Mouse (Mus musculus) heart, embryonic 15.5 days (tissue): ENCODE data around the gene Ccdc85c. TPM values are rescaled to one million over a fixed set of nuclear protein-coding genes. Genes with fewer than 3 reads are reported as not detected.

Experiments
- ATAC-seq: fragments of 200-750 bp; cut with Nextera tagmentation; replicated peaks from 2 replicates; pipeline ENCODE4 v1.8.0; 2017; ENCODE audit warnings: low read depth, moderate TSS enrichment; ENCODE audit not compliant: insufficient number of reproducible peaks, insufficient read depth, low FRiP score
- H3K27ac ChIP-seq: fragments of 300-500 bp; sonication (generic); 2 replicates; pipeline ENCODE4 v1.5.1; 2015; ENCODE audit warnings: mild to moderate bottlenecking, inconsistent platforms
- H3K27me3 ChIP-seq: fragments of 300-500 bp; sonication (generic); 2 replicates; pipeline ENCODE4 v1.6.1; 2015; ENCODE audit warnings: inconsistent platforms
- H3K36me3 ChIP-seq: fragments of 300-500 bp; sonication (generic); 2 replicates; pipeline ENCODE4 v1.6.1; 2015; ENCODE audit warnings: mild to moderate bottlenecking, inconsistent platforms
- H3K4me1 ChIP-seq: fragments of 300-500 bp; sonication (generic); replicated peaks from 2 replicates; pipeline ENCODE4 v1.6.1; 2015; ENCODE audit warnings: inconsistent platforms
- H3K4me2 ChIP-seq: fragments of 300-500 bp; sonication (generic); 2 replicates; pipeline ENCODE4 v1.6.1; 2015; ENCODE audit warnings: inconsistent platforms, mild to moderate bottlenecking, moderate library complexity
- H3K4me3 ChIP-seq: fragments of 300-500 bp; sonication (generic); 2 replicates; pipeline ENCODE4 v1.5.1; 2015; ENCODE audit warnings: mild to moderate bottlenecking, inconsistent platforms
- H3K9ac ChIP-seq: fragments of 300-500 bp; sonication (generic); 2 replicates; pipeline ENCODE4 v1.6.1; 2015; ENCODE audit warnings: mild to moderate bottlenecking, inconsistent platforms
- H3K9me3 ChIP-seq: fragments of 300-500 bp; sonication (generic); replicated peaks from 2 replicates; pipeline ENCODE4 v1.6.1; 2016; ENCODE audit warnings: inconsistent platforms
- WGBS: fragments of 180-500 bp; shearing (Covaris S2); methylation state at CpG from one replicate; pipeline ENCODE4 v1.1.7; 2015; ENCODE audit warnings: mixed read lengths; 5-methylcytosine and 5-hydroxymethylcytosine counted together
- polyA plus RNA-seq: library from polyadenylated mRNA; unstranded; fragments of >200 nt; fragmentation: Nextera tagmentation; extraction: Ambion mirVana; gene quantifications from 2 replicates; pipeline ENCODE4 v1.2.1, GENCODE M21; 2015

Ccdc85c gene
- polyA plus RNA-seq, 1 experiment from 2014 or later: 5.7 TPM

DNA sequence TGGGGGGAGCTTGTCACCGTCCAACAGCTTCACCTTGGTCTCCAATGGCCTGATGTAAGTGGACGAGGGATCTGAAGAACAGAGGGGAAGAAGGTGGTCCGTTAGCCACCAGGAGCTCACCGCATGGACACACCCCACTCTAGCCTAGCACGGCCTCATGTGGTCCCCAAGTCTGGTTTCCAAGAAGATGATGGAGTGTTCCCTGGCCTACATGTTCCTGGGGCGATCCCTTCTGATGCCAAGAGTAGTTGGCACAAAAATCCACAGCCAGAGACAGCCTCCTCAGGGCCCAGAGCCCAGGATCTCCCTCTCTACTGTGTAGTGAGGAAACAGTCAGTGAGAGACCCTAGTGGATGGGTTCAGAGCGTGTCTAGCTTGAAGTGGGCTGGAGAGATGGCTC, 53.5 kb downstream of the Ccdc85c start:
- no peak for ATAC-seq
- no peak overlapping the region for H3K9ac ChIP-seq
- H3K4me2 ChIP-seq: no peak overlapping the region
- no peaks in the 10 kb centered on the region for H3K9me3 ChIP-seq
- peaks cover 67% of the 10 kb centered on the region for H3K4me1 ChIP-seq
- WGBS: 88% methylated on average over 7 of the region's 7 CpGs
- no peak overlapping the region for H3K27ac ChIP-seq
- H3K4me3 ChIP-seq: no peak overlapping the region
- H3K27me3 ChIP-seq: no peaks in the 10 kb centered on the region
- H3K36me3 ChIP-seq: no peaks in the 10 kb centered on the region

DNA sequence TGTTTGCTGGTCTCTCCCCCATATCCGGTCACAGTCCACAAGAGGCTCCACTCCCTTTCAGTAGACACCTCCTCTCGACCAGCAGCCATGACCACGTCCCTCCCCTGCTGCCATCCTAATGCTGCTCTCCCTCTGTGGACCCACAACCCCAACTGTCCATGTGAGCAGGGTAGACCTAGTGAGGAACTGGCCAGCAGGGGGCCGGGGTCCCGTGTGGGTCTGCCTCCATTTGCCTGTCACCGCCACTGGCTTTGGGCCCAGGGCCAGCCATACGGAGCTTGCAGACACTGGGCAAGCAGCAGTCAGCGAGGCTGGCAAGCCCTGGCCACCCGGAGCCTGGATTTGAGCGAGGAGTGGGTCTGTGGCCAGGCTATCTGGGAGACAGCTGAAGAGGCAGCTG, 54.0 kb downstream of the Ccdc85c start:
- Histone ChIP-seq H3K27me3 (no peaks in the 10 kb centered on the region), H3K4me3 (no peak overlapping the region), H3K36me3 (no peaks in the 10 kb centered on the region), H3K4me2 (no peak overlapping the region), H3K9ac (no peak overlapping the region), H3K27ac (no peak overlapping the region), H3K4me1 (peaks cover 62% of the 10 kb centered on the region), H3K9me3 (no peaks in the 10 kb centered on the region)
- no peak for ATAC-seq
- WGBS: 41% methylated on average over 10 of the region's 10 CpGs

DNA sequence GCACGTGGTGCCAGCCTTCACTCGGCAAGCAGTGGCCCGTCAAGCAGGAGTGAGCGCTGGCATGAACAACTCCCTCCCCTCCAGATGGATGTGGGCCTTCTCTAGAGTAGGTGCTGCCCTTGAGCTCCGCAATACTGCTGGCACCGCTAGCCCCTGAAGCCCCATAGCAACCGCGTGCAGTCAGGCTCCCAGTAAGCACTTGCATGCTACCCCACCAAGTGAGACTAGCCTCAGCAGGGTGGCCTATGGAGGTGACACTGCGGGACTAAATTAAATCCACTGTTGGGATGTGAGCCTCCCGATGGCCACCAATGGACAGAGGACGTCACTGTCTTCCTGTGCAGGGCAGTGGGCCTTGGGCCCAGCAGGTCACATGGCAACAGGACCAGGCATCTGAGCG, 54.6 kb downstream of the Ccdc85c start:
- WGBS: 70% methylated on average over 12 of the region's 12 CpGs
- H3K36me3 ChIP-seq: no peaks in the 10 kb centered on the region
- H3K9me3 ChIP-seq: no peaks in the 10 kb centered on the region
- no peak overlapping the region for H3K9ac ChIP-seq
- H3K4me1 ChIP-seq: peaks cover 57% of the 10 kb centered on the region
- H3K4me3 ChIP-seq: no peak overlapping the region
- H3K27me3 ChIP-seq: no peaks in the 10 kb centered on the region
- no peak for ATAC-seq
- no peak overlapping the region for H3K27ac ChIP-seq
- no peak overlapping the region for H3K4me2 ChIP-seq

DNA sequence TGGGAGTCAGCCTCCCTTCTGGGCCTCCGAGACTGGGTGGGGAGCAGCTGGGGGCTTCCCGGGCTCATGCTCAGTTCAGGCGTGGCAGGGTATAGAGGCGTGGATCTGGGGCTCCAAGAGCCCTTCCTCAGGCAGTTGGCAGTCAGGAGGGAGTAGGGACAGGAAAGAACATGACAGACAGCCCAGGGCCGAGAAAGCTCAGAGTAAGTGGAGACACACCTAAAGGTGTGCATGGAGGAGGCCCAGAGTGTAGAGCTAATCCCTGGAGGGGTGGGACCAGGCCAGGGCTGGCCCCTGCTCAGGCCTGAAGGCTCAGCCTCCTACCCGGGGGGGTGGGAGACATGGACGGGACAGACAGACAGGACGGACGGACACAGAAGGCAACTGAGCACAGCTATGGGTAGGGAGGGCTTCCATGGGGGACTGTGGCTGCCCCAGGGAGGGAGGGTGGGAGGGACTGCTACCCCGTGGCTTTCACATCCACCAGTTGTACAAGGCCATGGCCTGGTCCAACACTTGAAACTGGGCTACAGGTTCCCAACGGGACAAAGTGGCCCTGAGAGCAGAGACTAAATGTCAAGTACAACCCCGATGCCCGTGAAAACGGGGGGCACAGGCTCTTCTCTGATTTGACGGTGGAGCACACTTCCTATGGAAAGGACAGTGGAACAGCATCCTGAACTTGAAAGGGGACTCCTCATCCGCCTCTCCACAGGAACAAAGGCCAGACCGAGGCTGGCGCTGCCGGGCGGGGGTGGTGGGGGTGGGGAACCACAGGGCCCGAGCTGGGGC, 55.2 kb downstream of the Ccdc85c start:
- no peak for ATAC-seq
- H3K4me1 ChIP-seq: peaks cover 55% of the 10 kb centered on the region
- no peaks in the 10 kb centered on the region for H3K27me3 ChIP-seq
- 71% methylated on average over 21 of the region's 21 CpGs for WGBS
- H3K4me3 ChIP-seq: no peak overlapping the region
- H3K9me3 ChIP-seq: no peaks in the 10 kb centered on the region
- peak overlapping the region; percentile 26; the same call in 1 of the 2 replicates for H3K27ac ChIP-seq
- H3K4me2 ChIP-seq: 0 out of 2 replicates have a peak overlapping the region, but pooled peaks have one; percentile 18
- H3K36me3 ChIP-seq: no peaks in the 10 kb centered on the region
- no peak overlapping the region for H3K9ac ChIP-seq

DNA sequence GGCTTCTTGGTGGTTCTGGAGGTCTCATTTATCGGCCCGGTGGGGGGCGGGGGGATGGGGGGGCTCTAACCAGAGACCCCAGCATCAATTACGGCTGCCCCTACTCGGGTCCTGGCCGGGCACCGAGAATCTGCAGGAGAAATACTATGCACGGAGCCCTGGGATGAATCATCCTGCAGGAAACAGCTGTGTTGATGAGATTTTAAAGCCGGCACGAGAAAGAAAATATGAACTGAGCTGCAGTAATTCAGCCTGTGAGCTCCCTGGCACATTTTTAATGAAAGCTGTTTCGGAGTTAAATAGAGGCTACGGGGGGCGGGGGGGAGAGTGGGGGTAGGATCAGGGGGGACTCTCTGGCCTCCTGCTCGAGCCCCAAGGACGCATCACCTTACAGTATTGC, 56.1 kb downstream of the Ccdc85c start:
- Histone ChIP-seq H3K36me3 (no peaks in the 10 kb centered on the region), H3K4me3 (no peak overlapping the region), H3K9me3 (no peaks in the 10 kb centered on the region), H3K9ac (no peak overlapping the region), H3K27me3 (no peaks in the 10 kb centered on the region), H3K27ac (peak overlapping the region; percentile 26; the same call in 1 of the 2 replicates), H3K4me1 (peaks cover 56% of the 10 kb centered on the region), H3K4me2 (peak overlapping the region; percentile 18; the same call in 1 of the 2 replicates)
- 53% methylated on average over 15 of the region's 15 CpGs for WGBS
- ATAC-seq: no peak

DNA sequence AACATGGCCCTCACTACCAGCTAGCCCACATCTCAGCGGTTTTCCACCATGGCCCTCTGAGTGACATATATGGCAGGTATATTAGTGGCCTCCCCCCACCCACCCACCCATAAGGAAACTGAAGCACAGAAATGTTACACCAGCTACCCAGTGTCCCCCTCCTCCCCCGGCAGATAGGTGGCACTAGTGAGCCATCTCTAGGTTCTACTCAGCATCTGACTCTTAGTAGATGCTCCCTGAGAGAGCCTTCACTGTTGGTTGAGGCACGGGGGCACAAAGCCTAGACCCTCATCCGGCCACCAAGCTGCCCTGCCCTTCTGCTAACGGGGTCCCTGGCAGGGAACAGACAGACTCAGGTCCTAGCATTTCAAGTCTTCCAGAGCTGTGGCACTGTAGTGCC, 57.7 kb downstream of the Ccdc85c start:
- no peak for ATAC-seq
- Histone ChIP-seq H3K9me3 (no peaks in the 10 kb centered on the region), H3K4me1 (peaks cover 64% of the 10 kb centered on the region), H3K9ac (no peak overlapping the region), H3K27ac (no peak overlapping the region), H3K36me3 (no peaks in the 10 kb centered on the region), H3K4me2 (no peak overlapping the region), H3K27me3 (no peaks in the 10 kb centered on the region), H3K4me3 (no peak overlapping the region)
- WGBS: 57% methylated on average over 5 of the region's 5 CpGs

DNA sequence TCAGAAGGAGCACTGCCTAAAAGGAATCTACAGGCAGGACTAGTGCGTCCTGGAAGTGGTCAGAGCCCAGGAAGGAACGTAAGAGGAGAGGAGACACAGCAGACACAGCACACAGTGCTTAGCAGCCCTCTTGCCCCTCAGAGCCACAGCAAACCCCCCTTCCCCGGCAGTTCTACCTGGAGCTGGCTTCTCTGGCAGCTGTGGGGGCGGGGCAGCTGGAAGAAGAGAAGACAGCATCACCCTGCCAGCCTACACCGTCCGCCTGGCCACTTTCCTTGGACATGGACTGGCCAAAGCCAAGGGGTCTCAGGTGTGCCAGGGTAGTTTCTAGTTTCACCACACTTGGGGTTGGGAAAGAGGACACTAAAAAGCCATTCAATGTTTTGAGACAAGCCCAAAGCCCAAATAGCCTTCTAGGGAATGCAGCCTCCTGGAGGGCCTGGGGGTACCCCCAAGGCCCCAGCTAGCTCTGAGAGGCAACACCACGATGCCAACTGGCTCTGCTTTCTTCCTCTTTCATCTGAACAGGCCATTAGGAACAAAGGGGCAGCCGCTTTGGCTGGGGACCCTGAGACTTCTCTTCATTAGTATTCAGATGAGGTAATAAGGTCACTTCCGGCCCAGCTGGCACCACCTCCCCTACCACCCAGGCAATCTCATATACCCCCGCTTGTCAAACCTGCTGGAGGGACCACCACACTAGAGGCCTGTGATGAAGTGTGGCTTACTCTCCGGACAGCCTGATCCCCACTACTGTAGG, 58.4 kb downstream of the Ccdc85c start:
- 82% methylated on average over 11 of the region's 11 CpGs for WGBS
- H3K9ac ChIP-seq: no peak overlapping the region
- H3K4me1 ChIP-seq: peaks cover 72% of the 10 kb centered on the region
- H3K4me3 ChIP-seq: no peak overlapping the region
- H3K9me3 ChIP-seq: no peaks in the 10 kb centered on the region
- H3K27me3 ChIP-seq: no peaks in the 10 kb centered on the region
- no peak overlapping the region for H3K4me2 ChIP-seq
- ATAC-seq: no peak
- no peaks in the 10 kb centered on the region for H3K36me3 ChIP-seq
- H3K27ac ChIP-seq: no peak overlapping the region

DNA sequence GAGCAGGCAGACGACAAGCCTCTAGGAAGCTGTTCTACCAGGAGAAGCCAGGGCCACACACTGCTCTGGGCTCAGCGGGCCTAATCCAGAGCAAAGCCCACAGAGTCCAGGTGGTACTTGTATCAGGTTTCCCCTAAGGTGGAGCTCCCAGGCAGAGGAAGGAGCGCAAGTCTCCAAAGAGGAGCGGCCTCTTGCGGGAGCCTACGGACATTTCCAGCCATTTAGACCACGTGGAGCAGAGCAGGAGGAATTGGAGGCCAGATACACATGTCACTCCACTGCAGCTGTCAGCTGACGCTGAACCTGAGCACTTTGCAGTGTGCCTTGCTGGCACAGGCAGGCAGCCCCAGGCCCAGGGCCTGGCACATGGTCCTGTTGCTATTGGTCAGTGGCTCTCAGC, 60.1 kb downstream of the Ccdc85c start:
- Histone ChIP-seq H3K4me2 (no peak overlapping the region), H3K9ac (no peak overlapping the region), H3K27me3 (no peaks in the 10 kb centered on the region), H3K36me3 (no peaks in the 10 kb centered on the region), H3K4me3 (no peak overlapping the region), H3K27ac (no peak overlapping the region), H3K9me3 (no peaks in the 10 kb centered on the region), H3K4me1 (peaks cover 64% of the 10 kb centered on the region)
- WGBS: 37% methylated on average over 8 of the region's 8 CpGs
- peak; percentile 15; the same call in 1 of the 2 replicates for ATAC-seq

DNA sequence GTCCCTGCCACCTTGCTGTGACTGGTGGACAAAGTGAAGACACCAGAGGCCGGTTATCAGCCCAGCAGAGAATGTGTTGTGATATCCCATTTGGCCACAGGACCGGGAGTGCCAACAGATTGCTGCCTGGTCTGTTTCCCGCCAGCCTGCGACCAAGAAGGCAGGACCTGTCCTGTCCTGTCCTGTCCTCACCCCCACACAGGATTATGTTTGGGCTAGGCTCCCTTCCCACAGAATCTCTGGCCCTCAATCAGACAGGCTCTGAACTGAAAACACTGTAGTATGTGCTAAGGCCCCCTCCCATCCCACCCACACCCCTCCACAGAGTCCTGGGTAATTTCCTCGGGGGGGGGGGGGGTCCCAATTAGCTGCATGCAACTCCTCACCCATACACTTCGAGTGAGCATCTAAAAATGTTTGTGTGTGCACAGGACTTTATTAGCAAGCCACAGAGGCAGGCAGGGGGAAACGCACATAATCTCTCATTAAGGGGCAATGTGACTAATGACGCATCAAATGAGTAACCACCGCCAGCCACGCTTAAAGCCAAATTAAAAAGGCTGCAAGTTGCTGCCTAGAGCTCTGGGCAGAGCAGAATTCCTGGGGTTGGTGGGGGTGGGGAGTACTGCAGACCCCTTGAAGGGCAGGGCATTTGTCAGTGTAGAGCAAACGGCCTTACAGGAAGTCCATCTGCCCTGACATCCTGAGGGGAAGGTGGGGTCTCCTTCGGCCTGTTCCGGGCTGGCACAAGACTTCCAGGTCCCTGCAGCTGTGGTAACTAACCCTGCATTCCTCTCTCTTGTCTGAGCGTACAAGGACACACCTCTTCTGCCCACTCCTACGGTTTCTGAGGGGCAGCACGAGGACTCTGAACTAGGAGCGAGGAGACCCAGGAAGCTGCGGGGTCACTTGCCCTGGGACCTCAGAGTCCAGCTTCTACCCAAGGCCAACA, 61.9 kb downstream of the Ccdc85c start:
- Histone ChIP-seq H3K9me3 (no peaks in the 10 kb centered on the region), H3K27me3 (no peaks in the 10 kb centered on the region), H3K9ac (no peak overlapping the region), H3K4me1 (peaks cover 59% of the 10 kb centered on the region), H3K36me3 (no peaks in the 10 kb centered on the region), H3K4me3 (no peak overlapping the region), H3K27ac (no peak overlapping the region), H3K4me2 (no peak overlapping the region)
- WGBS: 39% methylated on average over 18 of the region's 18 CpGs
- no peak for ATAC-seq

DNA sequence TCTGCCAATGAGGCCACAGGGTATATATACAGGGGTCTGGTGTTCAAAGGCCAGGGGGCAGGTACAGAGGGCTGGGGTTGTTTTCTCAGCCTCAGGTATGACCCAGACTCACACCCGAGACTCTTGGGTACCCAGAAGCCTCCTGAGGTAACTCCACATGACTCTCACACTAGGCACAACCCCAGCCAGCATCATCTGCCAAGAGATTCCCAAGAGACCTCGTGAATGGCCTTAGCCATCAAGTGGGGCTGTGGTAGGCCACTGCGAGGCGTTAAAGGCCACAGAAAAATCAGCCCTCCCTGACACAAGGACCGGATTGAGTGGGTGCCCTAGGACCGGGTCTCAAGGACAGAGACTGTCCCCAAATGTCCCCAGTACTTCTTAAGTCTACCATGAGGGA, 62.7 kb downstream of the Ccdc85c start:
- Histone ChIP-seq H3K4me1 (peaks cover 53% of the 10 kb centered on the region), H3K9ac (no peak overlapping the region)

DNA sequence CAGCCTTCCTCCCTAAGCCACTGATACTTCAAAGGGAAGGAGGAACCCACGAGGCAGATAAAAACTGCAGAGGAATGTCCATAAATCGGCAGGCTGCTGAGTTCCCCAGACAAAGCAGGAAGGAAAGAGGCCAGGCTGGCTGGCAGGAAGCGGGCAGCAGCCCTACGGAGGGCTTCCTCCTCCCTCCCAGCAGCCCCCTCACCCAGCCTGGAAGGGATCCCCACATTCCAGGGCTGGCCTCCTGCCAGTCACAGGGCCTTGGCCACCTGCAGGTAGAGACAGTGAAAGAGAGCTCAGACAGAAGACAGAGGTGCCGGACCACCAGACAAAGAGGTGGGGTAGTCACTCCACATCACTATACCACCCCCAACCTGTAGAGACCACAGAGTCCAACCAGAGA, 63.2 kb downstream of the Ccdc85c start:
- H3K4me1 ChIP-seq: peaks cover 53% of the 10 kb centered on the region
- H3K27ac ChIP-seq: no peak overlapping the region
- 44% methylated on average over 5 of the region's 5 CpGs for whole genome bisulfite sequencing
- H3K36me3 ChIP-seq: no peaks in the 10 kb centered on the region
- no peaks in the 10 kb centered on the region for H3K9me3 ChIP-seq
- no peak overlapping the region for H3K4me2 ChIP-seq
- ATAC-seq: no peak
- no peaks in the 10 kb centered on the region for H3K27me3 ChIP-seq
- H3K4me3 ChIP-seq: no peak overlapping the region
- H3K9ac ChIP-seq: 0 out of 2 replicates have a peak overlapping the region, but pooled peaks have one; percentile 2

More for the DNA sequence above, 62.7 kb downstream of the Ccdc85c start:
- Histone ChIP-seq H3K4me2 (no peak overlapping the region), H3K36me3 (no peaks in the 10 kb centered on the region), H3K9me3 (no peaks in the 10 kb centered on the region), H3K27me3 (no peaks in the 10 kb centered on the region), H3K27ac (no peak overlapping the region), H3K4me3 (no peak overlapping the region)
- 76% methylated on average over 6 of the region's 6 CpGs for WGBS
- ATAC-seq: no peak
